Mouse (Mus musculus) C2C12 (cell line): ENCODE data around the gene Galnt17.

Source experiments
- CEBPB ChIP-seq: IDR thresholded peaks from one replicate; pipeline ENCODE4 v1.6.1; 2011; ENCODE audit warnings: low read depth, mild to moderate bottlenecking, control low read depth, moderate library complexity
- CTCF ChIP-seq: IDR thresholded peaks from one replicate; pipeline ENCODE4 v1.5.1; 2011; ENCODE audit not compliant: control insufficient read depth, insufficient read depth, insufficient read length
- MAX ChIP-seq: IDR thresholded peaks from one replicate; pipeline ENCODE4 v1.6.1; 2011; ENCODE audit warnings: mild to moderate bottlenecking, control low read depth

- TF ChIP-seq CTCF = no peak
- no peak for TF ChIP-seq MAX
- no peak for TF ChIP-seq CEBPB
Measured at GRCm38 (mm10) chr5:130930999-130931398, 377.3 kb downstream of the Galnt17 start.
